Mouse (Mus musculus): Measurements from ENCODE around the gene Filip1l. TPM values are rescaled to one million over a fixed set of nuclear protein-coding genes. Genes with fewer than 3 reads are reported as not detected.
"Not testable (repeated sequence)": the region's sequence is repeated elsewhere in the genome, so short reads cannot be mapped to it uniquely, and the experiment has no call there.

The Filip1l gene
- total RNA-seq, 2 experiments from 2014 or later, result 4.6 to 5.2 TPM

GRCm38 (mm10) chr16:57389566-57390251 is 36.8 kb downstream of the Filip1l start:
- peak; percentile 69 to 71 for DNase-seq (ENCODE audit: low spot score in 2 of 2)
- intact Hi-C loops (cut with DNase I), result no loop called here

GRCm38 (mm10) chr16:57391171-57391570 is 38.3 kb downstream of the Filip1l start:
- intact Hi-C loops (cut with DNase I); DNase-seq (ENCODE audit: low spot score in 2 of 2): not testable (repeated sequence)

- intact Hi-C loops (cut with DNase I), result no loop called here
- DNase-seq (ENCODE audit: low spot score in 2 of 2), result no peak
These were observed 39.6 kb downstream of the Filip1l start for GRCm38 (mm10) chr16:57392461-57392860.

GRCm38 (mm10) chr16:57393161-57393560 is 40.3 kb downstream of the Filip1l start:
- DNase-seq (ENCODE audit: low spot score in 2 of 2), result peak in 1 of 2 experiments; percentile 17
- intact Hi-C loops (cut with DNase I), result no loop called here

- intact Hi-C loops (cut with DNase I), result loop anchor here (5.0 kb wide), 1 partner anchor 186 kb away; no protein-coding TSS in a partner anchor
These were observed 43.4 kb downstream of the Filip1l start for GRCm38 (mm10) chr16:57396249-57396648.

GRCm38 (mm10) chr16:57397845-57398244 is 45.0 kb downstream of the Filip1l start:
- intact Hi-C loops (cut with DNase I), result loop anchor here (2.0 to 5.0 kb wide), 2 partner anchors 151 to 184 kb away; no protein-coding TSS in a partner anchor
- DNase-seq (ENCODE audit: low spot score in 2 of 2), result no peak

More at GRCm38 (mm10) chr16:57396249-57396648, 43.4 kb downstream of the Filip1l start:
- DNase-seq (ENCODE audit: low spot score in 2 of 2), result no peak

GRCm38 (mm10) chr16:57398387-57399214 is 45.7 kb downstream of the Filip1l start:
- peak; percentile 58 to 82 for DNase-seq (ENCODE audit: low spot score in 2 of 2)
- intact Hi-C loops (cut with DNase I), result loop anchor here (2.0 to 5.0 kb wide), 2 partner anchors 152 to 184 kb away; no protein-coding TSS in a partner anchor

GRCm38 (mm10) chr16:57399566-57399965 is 46.7 kb downstream of the Filip1l start:
- intact Hi-C loops (cut with DNase I), result loop anchor here (2.0 to 5.0 kb wide), 2 partner anchors 153 to 183 kb away; no protein-coding TSS in a partner anchor
- no peak for DNase-seq (ENCODE audit: low spot score in 2 of 2)

- intact Hi-C loops (cut with DNase I), result no loop called here
- DNase-seq (ENCODE audit: low spot score in 2 of 2), result no peak
These were observed 48.8 kb downstream of the Filip1l start for GRCm38 (mm10) chr16:57401702-57402101.

- intact Hi-C loops (cut with DNase I), result no loop called here
These were observed 50.0 kb downstream of the Filip1l start for GRCm38 (mm10) chr16:57402910-57403309.

GRCm38 (mm10) chr16:57403825-57404224 is 50.9 kb downstream of the Filip1l start:
- intact Hi-C loops (cut with DNase I), result no loop called here
- no peak for DNase-seq (ENCODE audit: low spot score in 2 of 2)

More at GRCm38 (mm10) chr16:57402910-57403309, 50.0 kb downstream of the Filip1l start:
- no peak for DNase-seq (ENCODE audit: low spot score in 2 of 2)

GRCm38 (mm10) chr16:57412766-57413165 is 59.9 kb downstream of the Filip1l start:
- intact Hi-C loops (cut with DNase I), result no loop called here
- no peak for DNase-seq (ENCODE audit: low spot score in 2 of 2)

GRCm38 (mm10) chr16:57416049-57416448 is 63.2 kb downstream of the Filip1l start:
- no peak for DNase-seq (ENCODE audit: low spot score in 2 of 2)
- intact Hi-C loops (cut with DNase I), result no loop called here

- DNase-seq (ENCODE audit: low spot score in 2 of 2), result no peak
- intact Hi-C loops (cut with DNase I), result no loop called here
These were observed 64.1 kb downstream of the Filip1l start for GRCm38 (mm10) chr16:57417017-57417416.

- DNase-seq (ENCODE audit: low spot score in 2 of 2), result no peak
- intact Hi-C loops (cut with DNase I), result no loop called here
These were observed 65.1 kb downstream of the Filip1l start for GRCm38 (mm10) chr16:57417955-57418354.

- DNase-seq (ENCODE audit: low spot score in 2 of 2), result no peak
- intact Hi-C loops (cut with DNase I), result no loop called here
These were observed 66.4 kb downstream of the Filip1l start for GRCm38 (mm10) chr16:57419332-57419731.

GRCm38 (mm10) chr16:57419881-57420280 is 67.0 kb downstream of the Filip1l start:
- no peak for DNase-seq (ENCODE audit: low spot score in 2 of 2)
- intact Hi-C loops (cut with DNase I), result no loop called here

- intact Hi-C loops (cut with DNase I), result no loop called here
- DNase-seq (ENCODE audit: low spot score in 2 of 2), result no peak
These were observed 68.1 kb downstream of the Filip1l start for GRCm38 (mm10) chr16:57420773-57421556.

- DNase-seq (ENCODE audit: low spot score in 2 of 2), result no peak
- intact Hi-C loops (cut with DNase I), result no loop called here
These were observed 69.0 kb downstream of the Filip1l start for GRCm38 (mm10) chr16:57421680-57422417.

Measured in left cerebral cortex, postnatal 14 days (tissue).